ENCODE assay signal across 21 mouse cellular contexts in the genomic region with DNA sequence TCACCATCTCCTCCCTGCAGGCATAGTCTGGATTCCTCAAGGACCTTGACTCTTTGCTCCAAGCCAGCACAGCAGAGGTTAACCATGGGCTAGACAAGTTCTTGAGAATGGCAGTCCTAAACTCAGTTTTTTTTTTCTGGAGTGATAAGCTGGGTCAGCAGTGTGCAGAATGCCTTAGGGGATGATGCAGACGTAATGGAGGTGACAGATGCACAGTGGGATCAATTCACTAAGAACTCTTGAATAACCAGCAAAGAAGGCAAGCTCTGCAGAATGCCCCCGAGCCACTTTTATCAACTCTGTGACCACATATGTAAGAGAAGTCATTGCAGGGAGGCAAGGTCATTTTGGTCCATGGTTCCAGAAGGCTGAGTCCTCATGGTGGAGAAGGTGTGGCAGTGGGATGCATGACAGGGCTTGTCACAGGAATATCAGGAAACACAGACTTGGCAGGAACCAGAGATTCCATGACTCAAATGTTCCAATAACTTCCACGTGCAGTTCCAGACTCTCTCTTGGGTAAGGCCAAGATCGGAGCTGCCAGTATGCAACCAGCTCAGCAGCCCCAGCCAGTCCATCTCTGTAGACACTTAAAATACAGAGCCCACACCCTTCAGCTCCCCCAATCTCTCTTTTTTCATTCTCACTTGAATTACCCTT.
A peak's percentile ranks its signal among the peaks of the same experiment; 100 is the strongest.
DNase-seq lines count a peak whose midpoint lies in the region; ATAC-seq lines count a peak whose summit lies in the region.
"Had no signal": no experiment of that assay in that cellular context is flagged by ENCODE, and none has a peak within 500 bp of the region (broad histone marks: within the 10 kb centered on the region; RNA-seq: fewer than 3 reads in every experiment).

No protein-coding gene starts in this region.

- H3K36me3 ChIP-seq in heart, embryonic 11.5 days (ENCODE audit: control insufficient read depth, insufficient read depth, low read length) = no peaks in the 10 kb centered on the region
- no peaks in the 10 kb centered on the region for H3K36me3 ChIP-seq in forebrain, embryonic 15.5 days
- H3K36me3 ChIP-seq: limb, embryonic 12.5 days; liver, embryonic 15.5 days; neural tube, embryonic 15.5 days had no signal

- no peak overlapping the region for H3K4me2 ChIP-seq in heart, embryonic 11.5 days
- no peak overlapping the region for H3K4me2 ChIP-seq in forebrain, embryonic 15.5 days (replicated peaks)
- H3K4me2 ChIP-seq: limb, embryonic 12.5 days; liver, embryonic 15.5 days; neural tube, embryonic 15.5 days had no signal

- intact Hi-C loops in heart, postnatal 10 days (cut with DNase I) = no loop called here

- H3K27ac ChIP-seq in heart, embryonic 11.5 days (ENCODE audit: low read depth, low read length) = no peak overlapping the region
- no peak overlapping the region for H3K27ac ChIP-seq in forebrain, embryonic 15.5 days (replicated peaks)
- H3K27ac ChIP-seq: hindbrain, postnatal 0 days; left cerebral cortex, adult 2 months; limb, embryonic 12.5 days; liver, embryonic 15.5 days; neural tube, embryonic 15.5 days had no signal

- DNase-seq in heart, adult 11 months = peak; percentile 94
- DNase-seq in heart, adult 8-10 months (ENCODE audit: low spot score) = peak; percentile 57
- DNase-seq in heart, postnatal 10 days = peak; percentile 44 to 59
- peak; percentile 53 for DNase-seq in skeletal muscle tissue, adult 2 months (ENCODE audit: low read depth, low spot score)
- no peak for DNase-seq in kidney, adult 8-10 months
- DNase-seq: cerebellum, adult 11 months; cerebellum, postnatal 25 days; kidney, adult 11 months; kidney, postnatal 25 days; midbrain, embryonic 14.5 days had no signal

- ATAC-seq in heart, embryonic 11.5 days (replicated peaks; ENCODE audit: insufficient number of reproducible peaks, low FRiP score, low TSS enrichment) = no peak
- ATAC-seq in forebrain, embryonic 15.5 days (replicated peaks) = no peak
- ATAC-seq: activated CD4-positive, CD25-positive, alpha-beta regulatory T cell, adult 4 months; hindbrain, postnatal 0 days; lung, postnatal 0 days; Patski had no signal

- no peak overlapping the region for H3K9ac ChIP-seq in heart, embryonic 11.5 days (ENCODE audit: low read depth, low read length)
- H3K9ac ChIP-seq in forebrain, embryonic 15.5 days (replicated peaks) = no peak overlapping the region
- H3K9ac ChIP-seq: limb, embryonic 12.5 days; liver, embryonic 15.5 days; neural tube, embryonic 15.5 days had no signal

- H3K9me3 ChIP-seq in heart, embryonic 11.5 days (replicated peaks; ENCODE audit: control insufficient read depth, low read length) = no peaks in the 10 kb centered on the region
- no peaks in the 10 kb centered on the region for H3K9me3 ChIP-seq in forebrain, embryonic 15.5 days
- H3K9me3 ChIP-seq: limb, embryonic 12.5 days; liver, embryonic 15.5 days; neural tube, embryonic 15.5 days had no signal

- H3K27me3 ChIP-seq in heart, embryonic 11.5 days (ENCODE audit: control insufficient read depth, insufficient read depth, low read length) = no peaks in the 10 kb centered on the region
- H3K27me3 ChIP-seq in forebrain, embryonic 15.5 days = no peaks in the 10 kb centered on the region
- H3K27me3 ChIP-seq: limb, embryonic 12.5 days; liver, embryonic 15.5 days; neural tube, embryonic 15.5 days; Patski had no signal

- H3K4me3 ChIP-seq in heart, embryonic 11.5 days (ENCODE audit: low read depth, low read length) = no peak overlapping the region
- H3K4me3 ChIP-seq in forebrain, embryonic 15.5 days = no peak overlapping the region
- H3K4me3 ChIP-seq: left cerebral cortex, adult 2 months; limb, embryonic 12.5 days; liver, embryonic 15.5 days; myocyte; neural tube, embryonic 15.5 days had no signal

- WGBS in heart, embryonic 11.5 days (ENCODE audit: insufficient replicate concordance) = 53% methylated on average over 4 of the region's 4 CpGs
- WGBS in forebrain, embryonic 15.5 days = 81% methylated on average over 4 of the region's 4 CpGs

- H3K4me1 ChIP-seq in heart, embryonic 11.5 days (ENCODE audit: control insufficient read depth, insufficient read depth, low read length) = no peaks in the 10 kb centered on the region
- H3K4me1 ChIP-seq in forebrain, embryonic 15.5 days = peaks cover 9% of the 10 kb centered on the region; the same call in 1 of the 2 replicates
- H3K4me1 ChIP-seq: liver, embryonic 15.5 days; neural tube, embryonic 15.5 days had no signal

Comparison
In these comparisons a context has a peak if more than half of its experiments do, and no peak if none do; other contexts are left out.
1. DNase-seq: peak in heart, adult 11 months (single experiment), heart, adult 8-10 months (single experiment), heart, postnatal 10 days (2 of 2) and skeletal muscle tissue, adult 2 months (single experiment); none in kidney, adult 8-10 months (0 of 2).